Mouse (Mus musculus) left cerebral cortex, postnatal 10 days (tissue): ENCODE results near the gene Cacna2d4. TPM values are rescaled to one million over a fixed set of nuclear protein-coding genes. Genes with fewer than 3 reads are reported as not detected.
"Not testable (repeated sequence)": the region's sequence is repeated elsewhere in the genome, so short reads cannot be mapped to it uniquely, and the experiment has no call there.

Source experiments
- DNase-seq, 2 experiments: peaks; one replicate each; pipeline ENCODE4 v3.0.0; 2021 to 2022; ENCODE audit warnings: low spot score in 2 of 2, mixed read lengths in 1 of 2; ENCODE audit errors: extremely low spot score in 1 of 2
- intact Hi-C: fragments of 180-260 bp; cut with DNase I; formaldehyde crosslinking; loops from one replicate; pipeline ENCODE4 v1.15.1; 2025
- total RNA-seq, 2 experiments: library from RNA; stranded (reverse); gene quantifications; 2 replicates each; pipeline ENCODE4 v1.2.3; 2021

Cacna2d4 gene
- total RNA-seq, 2 experiments from 2014 or later = 1.6 to 2.7 TPM

DNA sequence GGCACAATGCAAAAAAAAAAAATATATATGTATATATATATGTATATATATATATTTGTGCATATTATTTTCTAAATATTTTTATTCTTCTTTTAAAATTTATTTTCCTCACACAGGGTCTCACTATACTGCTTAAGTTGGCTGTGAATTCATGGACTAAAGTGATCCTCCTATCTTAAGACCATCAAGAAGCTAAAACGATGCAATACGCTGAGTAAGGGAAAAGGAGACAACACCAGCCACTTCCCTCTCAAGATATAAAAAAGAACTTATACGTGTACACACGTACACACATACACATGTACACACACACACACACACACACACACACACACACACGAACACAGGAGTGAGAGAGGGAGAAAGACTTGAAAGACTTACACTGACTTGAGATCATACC, 127.3 kb downstream of the Cacna2d4 start:
- no peak for DNase-seq

DNA sequence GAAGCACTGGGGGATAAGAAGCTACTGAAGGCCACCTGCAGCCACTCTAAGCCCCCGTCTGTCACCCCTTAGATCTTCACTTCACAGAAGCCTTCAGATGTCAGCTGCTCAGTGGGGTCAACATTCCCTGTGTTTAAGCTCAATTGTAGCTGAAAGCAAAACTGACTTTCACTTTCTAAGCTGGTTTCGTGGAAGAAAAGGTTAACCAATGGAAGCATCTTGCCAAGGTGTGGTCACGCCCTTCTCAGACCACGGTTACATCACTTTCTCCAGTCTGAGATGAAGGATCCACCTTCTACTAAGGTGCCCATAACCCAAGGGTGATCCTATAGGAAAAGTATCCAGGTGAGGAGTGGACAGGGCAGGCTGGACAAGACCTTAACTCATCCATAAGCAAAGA, 130.5 kb downstream of the Cacna2d4 start:
- intact Hi-C loops = loop anchor here (5.0 kb wide), 1 partner anchor 1121 kb away; no protein-coding TSS in a partner anchor

More for the DNA sequence above, 127.3 kb downstream of the Cacna2d4 start:
- intact Hi-C loops = no loop called here

DNA sequence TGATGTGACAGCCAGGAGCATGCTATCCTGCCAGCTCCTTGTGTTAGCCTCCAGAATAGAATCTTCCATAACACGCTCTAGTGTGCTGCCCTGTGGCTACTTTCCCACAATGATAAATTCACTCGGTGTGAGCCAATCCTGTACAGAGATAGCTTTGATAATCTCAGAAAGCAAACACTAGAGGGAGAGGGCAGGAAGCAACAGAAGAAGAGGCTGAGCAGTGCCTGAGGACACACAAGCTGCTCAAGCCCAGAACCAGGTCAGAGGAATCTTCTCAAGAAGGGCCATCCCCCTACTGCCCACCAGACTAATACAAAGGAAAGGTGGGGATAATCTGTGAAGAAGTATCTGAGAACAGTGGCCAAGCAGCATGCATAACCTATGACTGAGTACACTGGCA, 131.1 kb downstream of the Cacna2d4 start:
- DNase-seq = no peak
- intact Hi-C loops = loop anchor here (5.0 kb wide), 1 partner anchor 1120 kb away; no protein-coding TSS in a partner anchor

More for the DNA sequence above, 130.5 kb downstream of the Cacna2d4 start:
- DNase-seq = not testable (repeated sequence)

DNA sequence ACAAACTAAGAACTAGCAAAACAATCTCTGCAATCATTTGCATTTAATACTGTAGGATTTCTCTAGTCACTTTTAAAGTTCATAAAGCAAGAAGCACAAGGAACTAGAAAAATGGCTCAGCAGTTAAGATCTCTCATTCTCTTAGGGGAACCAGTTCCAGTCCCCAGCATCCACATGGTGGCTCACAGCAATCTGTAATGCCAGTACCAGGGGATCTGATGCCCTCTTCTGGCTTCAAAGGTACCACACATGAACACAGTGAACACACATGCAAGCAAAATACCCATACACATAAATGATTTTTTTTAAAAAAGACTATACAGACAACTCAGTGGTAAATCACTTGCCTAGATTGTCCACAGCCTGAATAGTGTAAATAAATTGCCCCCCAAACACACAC, 135.3 kb downstream of the Cacna2d4 start:
- intact Hi-C loops = no loop called here
- no peak for DNase-seq

DNA sequence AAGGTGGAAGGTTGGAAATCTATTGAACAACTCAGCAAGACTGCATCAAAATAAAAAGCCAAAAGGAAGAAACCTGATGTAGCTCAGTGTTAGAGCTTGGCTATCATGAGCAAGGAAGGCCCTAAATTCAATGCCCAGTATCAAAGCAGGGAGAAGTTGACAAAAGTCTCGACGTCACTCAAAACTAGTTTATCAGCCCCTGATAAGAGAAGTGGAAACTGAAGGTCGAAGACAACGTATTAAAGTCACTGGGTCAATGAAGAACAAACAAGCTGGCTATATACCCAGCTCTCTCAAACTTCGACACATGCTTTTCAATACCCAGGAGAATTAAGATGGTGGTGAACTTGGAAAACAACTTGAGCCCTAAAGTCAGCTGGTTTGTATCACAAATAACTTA, 135.9 kb downstream of the Cacna2d4 start:
- no peak for DNase-seq
- intact Hi-C loops = no loop called here

DNA sequence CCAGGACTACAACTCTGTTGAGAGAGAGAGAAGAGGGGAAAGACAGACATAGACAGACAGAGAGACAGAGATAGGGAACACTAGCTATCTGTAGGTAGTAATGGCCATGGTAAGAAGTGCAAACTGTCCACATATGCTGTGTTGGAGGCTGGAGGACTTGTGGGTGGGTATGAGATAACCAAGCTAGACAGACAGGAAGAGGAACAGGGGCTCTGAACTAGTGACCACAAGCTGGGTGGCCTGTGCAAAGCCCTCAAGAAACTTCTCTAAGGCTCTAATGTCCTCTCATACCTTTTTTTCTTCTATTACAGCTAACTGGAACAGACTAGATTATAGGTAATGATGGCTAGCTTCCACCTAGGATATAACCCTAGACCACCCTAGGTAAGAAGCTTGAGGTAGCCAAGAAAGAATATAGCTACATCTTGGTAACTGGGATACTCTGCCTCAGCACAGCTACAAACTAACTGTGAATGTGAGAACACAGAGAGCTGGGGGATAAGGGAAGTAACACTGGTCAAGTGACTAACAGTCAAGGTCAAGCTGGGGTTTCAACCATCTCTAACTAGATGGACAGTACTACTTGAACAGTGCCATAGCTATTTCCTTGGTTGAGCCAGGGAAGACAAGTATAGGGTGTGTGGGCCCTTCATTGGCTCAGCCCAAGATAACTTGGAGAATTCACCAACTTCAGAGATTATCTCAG, 136.8 kb downstream of the Cacna2d4 start:
- intact Hi-C loops = no loop called here
- DNase-seq = no peak

DNA sequence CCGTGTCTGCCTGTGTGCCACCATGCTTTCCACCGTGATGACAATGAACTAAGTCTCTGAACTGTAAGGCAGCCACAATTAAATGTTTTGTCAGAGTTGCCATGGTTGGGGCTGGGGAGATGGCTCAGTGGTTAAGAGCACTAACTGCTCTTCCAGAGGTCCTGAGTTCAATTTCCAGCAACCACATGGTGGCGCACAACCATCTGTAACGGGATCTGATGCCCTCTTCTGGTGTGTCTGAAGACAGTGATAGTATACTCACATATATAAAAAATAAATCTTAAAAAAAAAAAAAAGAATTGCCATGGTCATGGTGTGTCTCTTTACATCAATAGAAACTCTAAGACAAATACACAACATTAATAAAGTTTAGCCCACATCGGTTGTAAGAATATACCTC, 138.7 kb downstream of the Cacna2d4 start:
- DNase-seq = no peak
- intact Hi-C loops = no loop called here

DNA sequence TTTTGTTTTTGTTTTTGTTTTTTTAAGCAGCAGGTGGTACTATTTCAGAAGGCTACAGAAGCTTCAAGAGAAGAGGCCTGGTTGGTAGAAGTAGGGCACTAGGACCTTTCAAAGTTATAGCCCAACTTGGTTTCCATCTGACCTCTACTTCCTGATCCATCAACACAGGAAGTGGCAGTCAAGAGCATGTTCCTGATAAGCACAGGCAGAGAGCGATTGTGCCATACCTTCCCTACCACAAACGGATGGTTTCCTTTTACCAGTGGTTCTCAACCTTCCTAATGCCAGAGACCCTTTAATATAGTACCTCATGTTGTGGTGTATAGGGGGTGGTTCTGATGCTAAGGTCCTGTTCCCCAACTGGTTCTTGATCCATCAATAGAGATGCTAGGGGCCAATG, 141.3 kb downstream of the Cacna2d4 start:
- DNase-seq = no peak
- intact Hi-C loops = no loop called here

DNA sequence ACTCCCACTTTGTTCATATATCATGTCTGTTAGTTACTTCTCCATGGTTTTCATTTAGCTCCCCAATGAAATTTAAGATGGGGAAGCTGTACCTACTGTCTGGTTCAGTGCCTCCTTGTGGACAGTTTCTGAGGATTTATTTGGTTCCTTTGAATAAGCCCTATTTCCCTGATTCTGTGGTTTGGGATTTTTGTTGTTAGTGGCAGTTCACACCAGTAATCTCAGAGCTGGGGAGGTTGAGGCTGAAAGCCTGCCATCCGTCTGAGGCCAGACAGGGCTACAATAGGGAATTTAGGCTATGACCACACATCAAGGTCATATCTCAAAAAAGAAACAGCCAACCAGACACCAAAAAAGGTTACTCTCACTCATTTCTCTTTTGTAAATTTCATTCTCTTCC, 142.3 kb downstream of the Cacna2d4 start:
- DNase-seq = no peak

DNA sequence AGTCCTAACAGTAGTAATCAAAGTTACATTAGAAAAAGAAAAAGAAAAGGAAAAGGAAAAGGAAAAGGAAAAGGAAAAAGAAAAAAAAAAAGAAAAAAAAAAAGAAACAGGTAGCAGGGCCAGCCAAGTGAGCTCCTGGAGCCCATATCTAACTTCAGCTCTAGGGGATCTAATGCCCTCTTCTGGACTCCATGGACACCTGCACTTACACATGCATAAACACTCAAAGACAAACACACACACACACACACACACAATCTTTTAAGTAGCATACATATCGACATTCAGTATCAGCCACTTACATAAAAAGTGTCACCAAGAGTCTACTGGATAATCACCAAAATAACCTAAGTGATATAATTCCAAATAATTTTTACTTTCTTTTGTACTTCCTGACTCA, 149.3 kb downstream of the Cacna2d4 start:
- DNase-seq = no peak
- intact Hi-C loops = no loop called here

More for the DNA sequence above, 142.3 kb downstream of the Cacna2d4 start:
- intact Hi-C loops = no loop called here

DNA sequence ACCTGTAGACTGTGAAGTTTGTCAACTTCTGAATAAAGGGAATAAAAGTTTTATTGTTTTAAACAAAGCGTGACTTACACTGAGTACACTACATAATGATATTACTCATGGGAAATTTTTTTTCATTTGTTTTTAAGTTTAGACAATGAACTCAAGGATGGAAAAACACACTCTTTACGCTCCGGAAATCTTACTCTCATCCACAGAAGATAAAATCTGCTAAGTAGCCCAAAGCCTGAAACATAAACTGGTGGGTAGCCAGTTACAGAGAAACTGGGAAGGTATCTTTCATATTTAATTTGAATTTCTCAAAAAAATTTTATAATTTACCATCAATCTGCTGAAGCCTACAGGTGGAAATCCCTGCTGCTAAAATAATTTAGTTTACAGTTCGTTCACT, 150.1 kb downstream of the Cacna2d4 start:
- intact Hi-C loops = no loop called here
- no peak for DNase-seq

DNA sequence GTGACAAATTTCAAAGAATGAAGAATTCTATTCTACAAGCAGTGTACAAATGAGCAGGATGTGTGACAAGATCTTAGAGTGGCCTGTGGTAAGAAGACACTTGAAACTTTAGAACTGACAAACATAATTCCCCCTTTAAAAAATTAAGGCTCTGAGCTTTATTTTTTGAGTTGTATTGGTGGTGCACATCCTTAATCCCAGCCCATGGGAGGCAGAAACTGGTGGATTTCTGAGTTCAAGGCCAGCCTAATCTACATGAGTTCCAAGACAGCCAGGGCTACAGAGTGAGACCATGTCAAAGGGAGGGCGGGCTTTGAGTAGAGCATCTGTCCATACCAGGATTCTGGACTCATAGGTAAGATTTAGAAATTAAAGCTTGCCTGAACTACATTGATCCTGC, 150.5 kb downstream of the Cacna2d4 start:
- intact Hi-C loops = no loop called here

DNA sequence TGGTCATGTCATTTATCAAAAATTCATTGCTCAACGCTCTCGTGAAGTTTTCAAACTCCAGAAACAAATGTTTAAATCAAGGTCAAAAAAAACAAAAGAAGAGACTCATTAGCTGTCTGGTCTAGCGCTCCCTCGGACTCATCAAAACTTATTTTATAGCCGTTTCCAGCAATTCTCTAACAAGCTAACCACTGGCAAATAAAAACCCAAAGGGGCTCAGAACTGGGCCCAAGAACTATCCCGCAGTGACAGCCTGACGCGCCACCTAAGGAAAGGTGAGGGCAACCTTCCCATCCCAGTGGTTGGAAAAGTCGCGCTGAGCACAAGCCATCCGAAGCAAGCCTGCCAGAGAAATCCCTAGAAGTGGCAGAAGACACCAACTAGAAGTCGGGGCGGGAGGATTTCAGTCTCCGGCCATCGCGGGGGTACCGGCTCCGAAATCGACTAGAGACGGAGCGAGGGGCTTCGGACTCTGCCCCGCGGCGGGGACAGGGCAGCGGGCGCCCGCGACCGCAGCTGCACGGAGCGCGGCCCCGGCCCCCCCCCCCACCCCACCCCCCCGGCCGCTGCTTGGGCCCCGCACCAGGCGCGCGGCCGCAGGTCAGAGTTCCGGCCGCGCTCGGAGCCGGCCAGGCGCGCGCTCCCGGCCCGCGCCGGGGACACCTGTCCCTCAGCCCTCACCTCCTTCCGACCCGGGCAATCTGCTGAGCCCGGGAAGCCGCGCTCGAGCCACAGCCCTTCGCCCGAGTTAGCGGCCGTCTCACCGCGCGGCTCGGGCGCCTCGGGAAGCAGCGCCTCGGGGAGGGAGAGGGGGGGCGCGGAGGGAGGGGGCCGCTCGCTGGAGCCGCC, 151.7 kb downstream of the Cacna2d4 start:
- intact Hi-C loops = no loop called here
- DNase-seq = peak in 1 of 2 experiments; percentile 5

More for the DNA sequence above, 150.5 kb downstream of the Cacna2d4 start:
- no peak for DNase-seq

DNA sequence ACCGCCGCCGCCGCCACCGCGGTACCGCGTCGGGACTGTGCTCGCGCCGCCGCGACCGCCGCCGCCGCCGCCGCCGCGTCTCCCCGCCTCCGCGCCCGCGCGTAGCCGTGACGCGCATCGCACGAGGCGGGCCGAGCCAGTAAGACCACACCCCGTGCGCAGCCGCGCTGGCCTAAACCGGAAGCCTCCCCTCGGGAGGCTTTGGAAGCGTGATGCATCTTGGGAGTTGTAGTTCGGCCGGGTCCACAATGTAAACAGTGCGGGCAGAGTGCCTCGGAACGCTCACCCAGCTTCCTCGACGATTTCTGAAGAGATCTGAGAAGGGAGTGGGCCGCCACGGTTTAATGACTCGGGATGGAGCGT, 152.3 kb downstream of the Cacna2d4 start:
- intact Hi-C loops = no loop called here
- DNase-seq = peak; percentile 95 to 97

DNA sequence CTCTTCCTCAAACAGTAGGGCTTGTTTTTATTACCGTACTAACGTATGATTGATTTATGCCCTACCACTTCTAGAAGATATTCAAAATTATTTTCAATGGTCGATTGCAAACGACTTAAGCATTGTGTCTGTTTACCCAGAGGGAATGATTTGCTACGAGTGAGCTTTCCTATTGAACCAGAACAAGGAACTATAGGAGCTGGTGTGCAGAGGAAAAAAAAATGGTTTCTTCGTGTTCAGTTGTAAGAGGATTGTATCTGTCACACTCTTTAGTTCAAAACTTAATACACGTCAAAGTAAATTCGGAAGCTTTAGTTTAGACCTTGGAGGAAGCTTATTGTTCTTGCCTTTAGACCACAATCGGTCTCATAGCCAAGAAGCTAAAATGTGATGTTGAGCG, 152.8 kb downstream of the Cacna2d4 start:
- intact Hi-C loops = no loop called here
- no peak for DNase-seq

DNA sequence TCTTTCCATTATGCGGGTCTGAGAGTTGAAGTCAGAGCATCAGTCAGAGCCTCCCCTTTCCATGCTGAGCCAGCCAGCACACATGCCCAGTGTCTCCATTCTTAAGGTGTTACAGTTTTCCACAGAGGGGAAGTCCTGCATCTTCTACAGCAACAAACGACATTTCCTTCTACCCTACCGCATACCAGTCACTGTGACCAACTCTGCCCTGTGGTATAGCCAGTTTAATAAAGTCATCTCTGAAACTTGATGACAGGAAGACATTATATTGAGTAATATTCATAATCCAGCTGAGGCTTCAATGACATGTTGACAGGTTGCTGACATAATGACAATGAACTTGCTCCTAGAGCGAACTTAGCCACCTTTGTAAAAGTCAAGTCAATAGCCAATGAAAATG, 154.4 kb downstream of the Cacna2d4 start:
- intact Hi-C loops = no loop called here
- no peak for DNase-seq

DNA sequence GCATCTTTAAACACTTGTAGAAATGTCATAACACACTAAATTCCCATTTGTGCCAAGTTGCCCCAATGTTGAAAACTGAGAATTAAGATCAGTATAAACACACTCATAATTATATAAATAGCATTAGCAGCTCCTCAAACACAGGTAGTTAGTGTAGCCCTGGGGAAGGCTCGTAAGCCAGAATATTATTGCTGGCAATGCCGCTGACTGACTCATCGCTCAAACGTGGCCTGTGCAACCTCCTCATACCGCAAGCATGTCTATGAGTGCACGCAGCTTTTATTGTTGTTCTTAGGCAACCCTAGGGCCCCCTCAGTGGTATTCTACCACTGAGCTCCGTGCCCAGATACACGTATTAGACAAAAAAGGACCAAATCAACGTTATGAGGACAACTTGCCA, 156.5 kb downstream of the Cacna2d4 start:
- intact Hi-C loops = no loop called here
- no peak for DNase-seq

DNA sequence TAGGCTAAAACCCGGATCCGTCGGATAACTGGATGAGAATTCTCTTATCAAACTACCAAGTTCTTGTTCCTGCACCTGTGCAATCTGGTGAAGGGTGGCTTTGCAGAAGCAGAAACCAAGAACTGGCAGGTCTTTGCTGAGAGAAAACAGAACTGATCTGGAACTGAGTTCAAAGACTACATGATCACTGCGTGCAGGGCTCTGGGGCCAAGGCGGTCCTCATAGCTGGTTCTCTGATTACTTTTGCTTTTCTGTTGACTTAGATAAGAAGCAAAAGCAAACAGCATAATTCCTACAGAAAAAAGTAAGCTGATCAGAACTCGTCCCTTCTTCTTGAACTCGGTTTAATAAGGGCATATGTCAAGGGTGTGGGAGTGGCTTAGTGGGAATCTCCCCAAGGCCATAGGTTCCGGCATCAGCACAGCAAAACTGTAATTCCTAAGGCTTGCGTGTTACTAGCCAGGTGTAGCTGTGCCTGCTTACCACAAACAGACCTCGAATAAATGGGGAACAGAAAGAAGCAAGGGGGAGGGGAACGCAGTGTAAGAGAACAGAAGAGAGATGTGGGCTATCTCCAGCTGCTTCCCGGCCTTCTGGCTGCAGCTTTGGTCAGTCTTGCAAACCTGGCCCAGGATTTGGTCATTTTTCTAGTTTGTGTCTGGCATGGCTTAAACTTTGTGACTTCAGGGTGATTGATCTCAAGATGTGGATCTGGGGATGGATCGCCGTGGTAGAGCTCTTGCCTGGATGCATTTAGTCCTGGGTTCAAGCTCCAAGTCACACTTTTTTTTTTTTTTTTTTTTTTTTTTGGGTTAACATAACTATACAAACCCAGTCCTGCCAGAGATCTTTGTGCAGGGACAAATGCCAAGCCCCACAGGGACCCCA, 159.3 kb downstream of the Cacna2d4 start:
- no peak for DNase-seq
- intact Hi-C loops = no loop called here

DNA sequence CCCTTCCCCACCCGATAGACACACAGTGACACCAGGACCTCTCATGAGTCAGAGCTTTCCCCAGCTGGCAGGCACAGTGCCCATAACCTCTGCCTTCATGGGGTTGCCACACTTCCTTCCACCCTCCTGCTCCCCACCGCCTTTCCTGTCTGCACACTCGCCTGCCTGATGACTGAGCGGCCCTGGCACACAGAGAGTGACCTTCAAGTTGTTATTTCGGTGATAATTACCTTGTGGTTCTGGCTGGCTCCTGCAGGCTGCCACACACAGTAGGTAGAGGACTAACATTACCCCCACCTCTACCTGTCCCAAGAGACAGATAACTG, 159.9 kb downstream of the Cacna2d4 start:
- peak; percentile 13 to 53 for DNase-seq

More for the DNA sequence above, 159.9 kb downstream of the Cacna2d4 start:
- intact Hi-C loops = no loop called here
